Mouse (Mus musculus) heart, postnatal 10 days (tissue): ENCODE data around the gene Pik3r1. TPM values are rescaled to one million over a fixed set of nuclear protein-coding genes. Genes with fewer than 3 reads are reported as not detected.

Source experiments
- DNase-seq, 2 experiments: peaks; one replicate each; pipeline ENCODE4 v3.0.0; 2021
- intact Hi-C: fragments of 180-260 bp; cut with DNase I; formaldehyde crosslinking; loops from one replicate; pipeline ENCODE4 v1.15.1; 2025
- total RNA-seq, 2 experiments: library from RNA; stranded (reverse); gene quantifications; 2 replicates each; pipeline ENCODE4 v1.2.3; 2021

Gene Pik3r1
- total RNA-seq, 2 experiments from 2014 or later = 42.0 to 84.3 TPM

DNA sequence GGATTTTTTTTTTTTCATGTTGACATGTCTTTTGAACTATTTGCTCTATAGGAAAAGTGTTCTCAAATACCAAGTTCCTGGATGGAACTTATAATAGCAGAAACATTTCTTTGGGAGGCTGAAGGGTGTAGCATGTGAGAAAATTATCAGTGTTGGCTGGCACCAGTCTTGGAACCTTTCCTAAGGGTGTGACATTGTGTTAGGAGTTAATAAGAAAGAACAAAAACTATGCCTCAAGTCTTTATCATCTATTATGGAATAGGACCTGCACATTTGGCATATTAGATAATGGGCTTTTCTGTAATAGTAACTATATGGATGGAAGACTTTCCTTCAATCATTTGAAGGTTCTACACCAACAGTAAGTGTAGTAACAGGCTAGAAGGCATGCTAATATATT, 134.4 kb downstream of the Pik3r1 start:
- intact Hi-C loops = no loop called here
- no peak for DNase-seq

DNA sequence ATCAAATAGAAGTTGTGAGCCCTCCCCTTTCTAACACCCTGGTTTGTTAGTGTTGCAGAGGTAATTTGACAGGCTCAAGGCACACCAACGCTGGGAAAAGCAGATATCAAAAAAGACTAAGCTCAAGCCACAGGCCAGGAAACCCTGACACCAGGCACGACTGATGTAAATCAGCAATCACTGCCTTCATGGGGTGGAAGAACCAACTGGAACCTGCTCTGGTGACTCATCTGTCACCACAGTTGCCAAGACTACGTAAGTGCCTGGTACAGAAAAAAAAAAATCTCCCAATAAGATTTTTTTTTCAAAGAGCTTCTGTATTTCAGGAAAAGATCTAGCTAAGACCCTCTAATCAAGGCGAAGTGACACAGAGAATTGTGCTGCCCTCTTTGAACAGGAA, 135.2 kb downstream of the Pik3r1 start:
- DNase-seq = no peak
- intact Hi-C loops = no loop called here

DNA sequence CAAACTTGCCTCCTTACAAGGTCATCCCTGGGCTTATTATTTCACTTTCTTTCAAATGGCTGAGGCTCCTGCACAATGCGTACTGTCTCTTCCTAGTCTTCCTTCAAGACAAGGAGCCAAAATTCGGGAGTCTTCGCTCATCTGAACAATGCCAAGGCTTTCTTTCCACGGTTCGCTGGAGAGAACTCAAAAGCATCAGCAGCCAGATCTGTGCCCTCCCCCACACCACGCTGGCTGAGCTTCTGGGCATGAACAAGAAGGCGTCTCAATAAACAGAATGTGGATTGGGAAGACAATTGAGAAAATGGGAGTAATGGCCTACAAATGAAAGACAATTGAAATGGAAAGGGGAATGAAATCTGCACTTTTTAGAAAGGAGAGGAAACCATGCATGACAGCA, 136.5 kb downstream of the Pik3r1 start:
- DNase-seq = no peak
- intact Hi-C loops = no loop called here
